Mouse (Mus musculus) adipocyte (in vitro differentiated cells): ENCODE data around the gene C130074G19Rik.

Experiments used
- DNase-seq: peaks from one replicate; pipeline ENCODE4 v3.0.0-alpha.2; 2016; ENCODE audit warnings: low spot score

Gene C130074G19Rik

GRCm38 (mm10) chr1:184873910-184874309 lies 9.1 kb downstream of the C130074G19Rik start:
- DNase-seq: no peak

GRCm38 (mm10) chr1:184872069-184872819 lies 10.8 kb downstream of the C130074G19Rik start:
- DNase-seq: no peak

GRCm38 (mm10) chr1:184871506-184871905 lies 11.5 kb downstream of the C130074G19Rik start:
- DNase-seq: peak; percentile 65

- DNase-seq: peak; percentile 45
Observed at GRCm38 (mm10) chr1:184870646-184871385, 12.2 kb downstream of the C130074G19Rik start.

- peak; percentile 77 for DNase-seq
Observed at GRCm38 (mm10) chr1:184869939-184870565, 13.0 kb downstream of the C130074G19Rik start.

- DNase-seq: no peak
Observed at GRCm38 (mm10) chr1:184867640-184868120, 15.3 kb downstream of the C130074G19Rik start.

- DNase-seq: no peak
Observed at GRCm38 (mm10) chr1:184864381-184864801, 18.6 kb downstream of the C130074G19Rik start.

- no peak for DNase-seq
Observed at GRCm38 (mm10) chr1:184862636-184863035, 20.4 kb downstream of the C130074G19Rik start.

- DNase-seq: no peak
Observed at GRCm38 (mm10) chr1:184861551-184861950, 21.5 kb downstream of the C130074G19Rik start.

- DNase-seq: no peak
Observed at GRCm38 (mm10) chr1:184860276-184860675, 22.7 kb downstream of the C130074G19Rik start.

- no peak for DNase-seq
Observed at GRCm38 (mm10) chr1:184858253-184858652, 24.8 kb downstream of the C130074G19Rik start.

GRCm38 (mm10) chr1:184857216-184857615 lies 25.8 kb downstream of the C130074G19Rik start:
- DNase-seq: no peak

- DNase-seq: no peak
Observed at GRCm38 (mm10) chr1:184853922-184854321, 29.1 kb downstream of the C130074G19Rik start.

GRCm38 (mm10) chr1:184853339-184853738 lies 29.7 kb downstream of the C130074G19Rik start:
- DNase-seq: peak; percentile 77

- DNase-seq: peak; percentile 81
Observed at GRCm38 (mm10) chr1:184851741-184852618, 31.0 kb downstream of the C130074G19Rik start.

- no peak for DNase-seq
Observed at GRCm38 (mm10) chr1:184851166-184851565, 31.9 kb downstream of the C130074G19Rik start.

- DNase-seq: no peak
Observed at GRCm38 (mm10) chr1:184846973-184847372, 36.0 kb downstream of the C130074G19Rik start.

- DNase-seq: peak; percentile 42
Observed at GRCm38 (mm10) chr1:184846092-184846750, 36.8 kb downstream of the C130074G19Rik start, which contains the start of gene Marc2. TSS of gene Marc2 (minus strand) at chr1:184846451.

- DNase-seq: peak; percentile 92
Observed at GRCm38 (mm10) chr1:184845111-184846071, 37.6 kb downstream of the C130074G19Rik start.
